Mouse (Mus musculus) frontal cortex, adult (tissue): ENCODE results near the gene Nup93.

Experiments used
- ATAC-seq: cut with Nextera tagmentation; 2 replicates; pipeline ENCODE4 v1.9.2; 2017; ENCODE audit warnings: mild to moderate bottlenecking, moderate library complexity, mixed read lengths; ENCODE audit not compliant: low TSS enrichment

Nup93 gene

GRCm38 (mm10) chr8:94317249-94317648 lies 102.9 kb downstream of the Nup93 start:
- no peak for ATAC-seq

GRCm38 (mm10) chr8:94317691-94318090 lies 103.3 kb downstream of the Nup93 start:
- ATAC-seq = no peak

GRCm38 (mm10) chr8:94320036-94320435 lies 105.7 kb downstream of the Nup93 start:
- ATAC-seq = no peak

GRCm38 (mm10) chr8:94322083-94322482 lies 107.7 kb downstream of the Nup93 start:
- no peak for ATAC-seq

GRCm38 (mm10) chr8:94323041-94323440 lies 108.7 kb downstream of the Nup93 start:
- peak; percentile 60 for ATAC-seq

GRCm38 (mm10) chr8:94324071-94324470 lies 109.7 kb downstream of the Nup93 start:
- no peak for ATAC-seq

- no peak for ATAC-seq
These were observed 111.7 kb downstream of the Nup93 start for GRCm38 (mm10) chr8:94326016-94326415.

- ATAC-seq = no peak
These were observed 114.8 kb downstream of the Nup93 start, which contains the start of gene Slc12a3 for GRCm38 (mm10) chr8:94328932-94329728. Gene Slc12a3, plus strand, starts transcription at chr8:94329201.

GRCm38 (mm10) chr8:94330733-94331132 lies 116.4 kb downstream of the Nup93 start:
- peak; percentile 53 for ATAC-seq

- ATAC-seq = no peak
These were observed 119.0 kb downstream of the Nup93 start for GRCm38 (mm10) chr8:94333345-94333744.

GRCm38 (mm10) chr8:94337559-94337958 lies 123.2 kb downstream of the Nup93 start:
- no peak for ATAC-seq

- no peak for ATAC-seq
These were observed 126.4 kb downstream of the Nup93 start for GRCm38 (mm10) chr8:94340796-94341195.

GRCm38 (mm10) chr8:94342691-94343090 lies 128.3 kb downstream of the Nup93 start:
- ATAC-seq = no peak

- ATAC-seq = peak; percentile 91
These were observed 128.9 kb downstream of the Nup93 start for GRCm38 (mm10) chr8:94343290-94343689.

GRCm38 (mm10) chr8:94343778-94344320 lies 129.5 kb downstream of the Nup93 start:
- 0 out of 2 replicates have a peak, but pooled peaks have one; percentile 21 for ATAC-seq

- ATAC-seq = no peak
These were observed 131.3 kb downstream of the Nup93 start for GRCm38 (mm10) chr8:94345657-94346056.

GRCm38 (mm10) chr8:94346264-94346663 lies 131.9 kb downstream of the Nup93 start:
- no peak for ATAC-seq

GRCm38 (mm10) chr8:94348425-94348824 lies 134.1 kb downstream of the Nup93 start:
- no peak for ATAC-seq

GRCm38 (mm10) chr8:94354069-94354531 lies 139.7 kb downstream of the Nup93 start:
- no peak for ATAC-seq

- no peak for ATAC-seq
These were observed 140.2 kb downstream of the Nup93 start for GRCm38 (mm10) chr8:94354571-94354970.

- ATAC-seq = no peak
These were observed 142.9 kb downstream of the Nup93 start for GRCm38 (mm10) chr8:94357220-94357619.

- 0 out of 2 replicates have a peak, but pooled peaks have one; percentile 47 for ATAC-seq
These were observed 144.2 kb downstream of the Nup93 start for GRCm38 (mm10) chr8:94358541-94358940.

- ATAC-seq = no peak
These were observed 147.5 kb downstream of the Nup93 start for GRCm38 (mm10) chr8:94361774-94362431.
